ENCODE assay signal across 14 mouse cellular contexts in the genomic region with DNA sequence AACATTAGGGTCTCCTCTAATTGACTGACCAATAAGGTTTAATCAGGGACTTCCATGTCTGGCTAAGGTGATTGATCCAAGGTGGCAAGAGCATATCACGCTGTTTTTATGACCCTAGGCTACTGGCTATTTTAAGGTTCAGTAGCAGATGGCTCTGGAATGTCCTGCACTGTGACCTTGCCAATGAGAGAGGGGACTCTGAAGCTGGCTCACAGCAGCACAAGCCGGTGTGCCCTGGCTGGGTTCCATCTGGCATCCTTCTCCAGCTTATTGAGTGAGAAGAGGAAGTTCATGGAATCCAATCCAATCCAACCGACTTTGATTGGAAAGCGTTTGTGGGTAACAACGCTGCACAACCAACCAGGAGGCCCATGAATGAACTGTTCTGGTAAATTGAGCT. TPM values are rescaled to one million over a fixed set of nuclear protein-coding genes. Genes with fewer than 3 reads are reported as not detected.
DNase-seq lines count a peak whose midpoint lies in the region; ATAC-seq and TF ChIP-seq lines count a peak whose summit lies in the region.
"Had no signal": no experiment of that assay in that cellular context is flagged by ENCODE, and none has a peak within 500 bp of the region (broad histone marks: within the 10 kb centered on the region; RNA-seq: fewer than 3 reads in every experiment).

No protein-coding gene starts in this region.

- no peak overlapping the region for H3K27ac ChIP-seq in liver, adult 2 months (replicated peaks; ENCODE audit: insufficient read depth, low read depth, low read length)
- H3K27ac ChIP-seq in liver, embryonic 12.5 days, result no peak overlapping the region
- no peak overlapping the region for H3K27ac ChIP-seq in limb, embryonic 11.5 days (replicated peaks; ENCODE audit: low read depth, low read length)
- H3K27ac ChIP-seq: forebrain, embryonic 15.5 days; intestine, embryonic 15.5 days; limb, embryonic 13.5 days; stomach, embryonic 15.5 days had no signal

- DNase-seq in adrenal gland, postnatal 25 days, result peak; percentile 30
- no peak for DNase-seq in adrenal gland, adult 2 months
- peak; percentile 18 for DNase-seq in liver, adult 2 months (ENCODE audit: extremely low read depth, low read depth, low spot score)
- peak; percentile 70 for DNase-seq in heart, adult 8-10 months (ENCODE audit: low spot score)
- DNase-seq in limb, embryonic 11.5 days (ENCODE audit: low spot score), result peak; percentile 27
- no peak for DNase-seq in lung, postnatal 14 days
- no peak for DNase-seq in layer of hippocampus, postnatal 25 days (ENCODE audit: extremely low spot score in 1 of 2, low spot score in 1 of 2)

- H3K4me2 ChIP-seq in liver, embryonic 12.5 days, result no peak overlapping the region
- no peak overlapping the region for H3K4me2 ChIP-seq in limb, embryonic 11.5 days (ENCODE audit: low read depth, severe bottlenecking)
- H3K4me2 ChIP-seq: forebrain, embryonic 15.5 days; intestine, embryonic 15.5 days; limb, embryonic 13.5 days; stomach, embryonic 15.5 days had no signal

- ATAC-seq in liver, embryonic 12.5 days, result no peak
- no peak for ATAC-seq in limb, embryonic 11.5 days (ENCODE audit: insufficient number of reproducible peaks, low FRiP score, low TSS enrichment, low read depth)
- ATAC-seq: forebrain, embryonic 15.5 days; intestine, embryonic 15.5 days had no signal

- TF ChIP-seq POLR2A in liver, adult 2 months (IDR thresholded peaks at IDR 0.05; ENCODE audit: extremely low read depth, insufficient read depth, low read length), result no peak

- 39% methylated on average over 5 of the region's 5 CpGs for WGBS in liver, adult 2 months
- WGBS in liver, embryonic 12.5 days (ENCODE audit: insufficient replicate concordance), result 66% methylated on average over 5 of the region's 5 CpGs
- WGBS in limb, embryonic 11.5 days, result 49% methylated on average over 5 of the region's 5 CpGs

- H3K36me3 ChIP-seq in liver, adult 2 months (ENCODE audit: control insufficient read depth, insufficient read depth, low read length), result no peaks in the 10 kb centered on the region
- H3K36me3 ChIP-seq in liver, embryonic 12.5 days, result no peaks in the 10 kb centered on the region
- no peaks in the 10 kb centered on the region for H3K36me3 ChIP-seq in limb, embryonic 11.5 days (ENCODE audit: control insufficient read depth, insufficient read depth, low read length)
- H3K36me3 ChIP-seq: forebrain, embryonic 15.5 days; intestine, embryonic 15.5 days; limb, embryonic 13.5 days; stomach, embryonic 15.5 days had no signal

- H3K27me3 ChIP-seq in liver, adult 2 months (ENCODE audit: control insufficient read depth, insufficient read depth, low read length), result no peaks in the 10 kb centered on the region
- H3K27me3 ChIP-seq in liver, embryonic 12.5 days (replicated peaks), result no peaks in the 10 kb centered on the region; the same call in 1 of the 2 replicates
- H3K27me3 ChIP-seq in limb, embryonic 11.5 days (ENCODE audit: control insufficient read depth, insufficient read depth, low read length), result no peaks in the 10 kb centered on the region
- H3K27me3 ChIP-seq: forebrain, embryonic 15.5 days; intestine, embryonic 15.5 days; stomach, embryonic 15.5 days had no signal

- no peak overlapping the region for H3K4me3 ChIP-seq in liver, adult 2 months (ENCODE audit: insufficient read depth, low read depth, low read length)
- H3K4me3 ChIP-seq in liver, embryonic 12.5 days, result no peak overlapping the region
- H3K4me3 ChIP-seq in limb, embryonic 11.5 days (ENCODE audit: low read depth, low read length), result no peak overlapping the region
- H3K4me3 ChIP-seq: forebrain, embryonic 15.5 days; intestine, embryonic 15.5 days; limb, embryonic 13.5 days; stomach, embryonic 15.5 days had no signal

- no peak overlapping the region for H3K9ac ChIP-seq in liver, adult 2 months (ENCODE audit: low read depth, low read length)
- H3K9ac ChIP-seq in liver, embryonic 12.5 days, result no peak overlapping the region
- H3K9ac ChIP-seq in limb, embryonic 11.5 days (ENCODE audit: low read length), result no peak overlapping the region
- H3K9ac ChIP-seq: forebrain, embryonic 15.5 days; intestine, embryonic 15.5 days; limb, embryonic 13.5 days; stomach, embryonic 15.5 days had no signal

- no peaks in the 10 kb centered on the region for H3K9me3 ChIP-seq in liver, embryonic 12.5 days (replicated peaks)
- H3K9me3 ChIP-seq in limb, embryonic 11.5 days (ENCODE audit: control insufficient read depth, low read length), result no peaks in the 10 kb centered on the region
- H3K9me3 ChIP-seq: forebrain, embryonic 15.5 days; intestine, embryonic 15.5 days; limb, embryonic 13.5 days; stomach, embryonic 15.5 days had no signal

- H3K79me2 ChIP-seq in liver, adult 2 months (ENCODE audit: control insufficient read depth, insufficient read depth, low read length), result no peaks in the 10 kb centered on the region

- TF ChIP-seq CTCF in liver, adult 2 months (IDR thresholded peaks at IDR 0.05; ENCODE audit: low read depth, low read length), result no peak

- H3K4me1 ChIP-seq in liver, adult 2 months (ENCODE audit: control insufficient read depth, insufficient read depth, low read length), result no peaks in the 10 kb centered on the region
- no peaks in the 10 kb centered on the region for H3K4me1 ChIP-seq in liver, embryonic 12.5 days
- H3K4me1 ChIP-seq in limb, embryonic 11.5 days (ENCODE audit: control insufficient read depth, insufficient read depth, low read length), result peaks cover 3% of the 10 kb centered on the region; the same call in 1 of the 2 replicates
- H3K4me1 ChIP-seq: forebrain, embryonic 15.5 days; intestine, embryonic 15.5 days; stomach, embryonic 15.5 days had no signal

RNA-seq across cellular contexts. Expression of a gene that starts 45.3 kb away (rescaled TPM):
- total RNA-seq in adrenal gland, postnatal 25 days (2021), result 2.3 and 5.2 TPM in 2 replicates
- 1 to 10 TPM; 3.9 to 5.7 TPM for total RNA-seq in adrenal gland, adult 2 months (2021)
- 1.2 and 1.5 TPM in 2 replicates for polyA plus RNA-seq in adrenal gland, adult 2 months (2012; rRNA removed)
- 0.09 and 0.20 TPM in 2 replicates for total RNA-seq in liver, adult 2 months (2014; rRNA removed)
- polyA plus RNA-seq in liver, adult 2 months (2012; rRNA removed), result 0.02 and 0.11 TPM in 2 replicates
- 0.12 and 0.26 TPM in 2 replicates for polyA plus RNA-seq in liver, embryonic 12.5 days (2016; fragmentation: Nextera tagmentation; extraction: Ambion mirVana)
- under 1 TPM; 0.24 to 0.88 (median 0.35) TPM for total RNA-seq in heart, adult 8-10 months (2022)
- 0.99 and 1.4 TPM in 2 replicates for polyA plus RNA-seq in limb, embryonic 11.5 days (2014; fragmentation: Nextera tagmentation; extraction: Ambion mirVana)
- 100 to 1,000 TPM; 186 to 238 TPM for total RNA-seq in layer of hippocampus, postnatal 25 days (2021)
- total RNA-seq: megakaryocyte progenitor cell, adult 5-6 weeks; MEL had no signal

Comparison
In these comparisons a context has a peak if more than half of its experiments do, and no peak if none do; other contexts are left out.
1. DNase-seq: peak in adrenal gland, postnatal 25 days (single experiment), liver, adult 2 months (single experiment), heart, adult 8-10 months (single experiment) and limb, embryonic 11.5 days (single experiment); none in adrenal gland, adult 2 months (single experiment), lung, postnatal 14 days (single experiment) and layer of hippocampus, postnatal 25 days (0 of 2).
2. RNA of a gene that starts 45.3 kb away (total RNA-seq): 186 to 238 TPM in layer of hippocampus, postnatal 25 days; 3.9 to 5.7 TPM in adrenal gland, adult 2 months, 2.3 to 5.2 TPM in adrenal gland, postnatal 25 days, 0.24 to 0.88 TPM in heart, adult 8-10 months and 0.09 to 0.20 TPM in liver, adult 2 months; every median in the first group is over 10 times any median in the second.